Mouse (Mus musculus) adrenal gland, adult (tissue): Measurements from ENCODE around the gene Sox21.
A peak's percentile ranks its signal among the peaks of the same experiment; 100 is the strongest.

Source experiments
- DNase-seq, 2 experiments: peaks; one replicate each; pipeline ENCODE4 v3.0.0; 2022 to 2023; ENCODE audit warnings: low spot score in 1 of 2; ENCODE audit not compliant: inconsistent age in 2 of 2

Sox21 gene

GRCm38 (mm10) chr14:118236886-118237289 lies at the start of gene Sox21:
Gene Sox21 (minus strand): TSS chr14:118237030.
- peak; percentile 24 to 64 for DNase-seq

- DNase-seq = no peak
Observed at GRCm38 (mm10) chr14:118286096-118286495, 49.3 kb upstream of the Sox21 start.

- DNase-seq = no peak
Observed at GRCm38 (mm10) chr14:118282917-118283316, 46.1 kb upstream of the Sox21 start.

GRCm38 (mm10) chr14:118282272-118282671 lies 45.4 kb upstream of the Sox21 start:
- no peak for DNase-seq

GRCm38 (mm10) chr14:118277704-118278498 lies 41.1 kb upstream of the Sox21 start:
- DNase-seq = no peak

- DNase-seq = no peak
Observed at GRCm38 (mm10) chr14:118272594-118273555, 36.0 kb upstream of the Sox21 start.

GRCm38 (mm10) chr14:118268849-118269248 lies 32.0 kb upstream of the Sox21 start:
- DNase-seq = no peak

GRCm38 (mm10) chr14:118266660-118267059 lies 29.8 kb upstream of the Sox21 start, which contains the start of gene Gm9376:
Gene Gm9376 (plus strand): TSS chr14:118266960.
- no peak for DNase-seq

GRCm38 (mm10) chr14:118253381-118253780 lies 16.6 kb upstream of the Sox21 start:
- no peak for DNase-seq

- no peak for DNase-seq
Observed at GRCm38 (mm10) chr14:118241416-118241815, 4.6 kb upstream of the Sox21 start.

GRCm38 (mm10) chr14:118239351-118239750 lies 2.5 kb upstream of the Sox21 start:
- DNase-seq = no peak

GRCm38 (mm10) chr14:118237786-118238185 lies 956 bp upstream of the Sox21 start:
- no peak for DNase-seq

- peak; percentile 21 to 69 for DNase-seq
Observed at GRCm38 (mm10) chr14:118235973-118236885, 601 bp downstream of the Sox21 start.

GRCm38 (mm10) chr14:118235361-118235972 lies 1.4 kb downstream of the Sox21 start:
- DNase-seq = peak; percentile 9 to 57

- DNase-seq = peak in 1 of 2 experiments; percentile 39
Observed at GRCm38 (mm10) chr14:118234541-118235210, 2.2 kb downstream of the Sox21 start.

- DNase-seq = peak in 1 of 2 experiments; percentile 43
Observed at GRCm38 (mm10) chr14:118233786-118234540, 2.9 kb downstream of the Sox21 start.

GRCm38 (mm10) chr14:118232381-118232970 lies 4.4 kb downstream of the Sox21 start:
- peak in 1 of 2 experiments; percentile 35 for DNase-seq

GRCm38 (mm10) chr14:118226471-118227155 lies 10.2 kb downstream of the Sox21 start:
- DNase-seq = no peak
